Mouse (Mus musculus): ENCODE data around the gene Pln. TPM values are rescaled to one million over a fixed set of nuclear protein-coding genes. Genes with fewer than 3 reads are reported as not detected.

Gene Pln
- polyA plus RNA-seq, 1 experiment from 2014 or later = 1.7 TPM

DNA sequence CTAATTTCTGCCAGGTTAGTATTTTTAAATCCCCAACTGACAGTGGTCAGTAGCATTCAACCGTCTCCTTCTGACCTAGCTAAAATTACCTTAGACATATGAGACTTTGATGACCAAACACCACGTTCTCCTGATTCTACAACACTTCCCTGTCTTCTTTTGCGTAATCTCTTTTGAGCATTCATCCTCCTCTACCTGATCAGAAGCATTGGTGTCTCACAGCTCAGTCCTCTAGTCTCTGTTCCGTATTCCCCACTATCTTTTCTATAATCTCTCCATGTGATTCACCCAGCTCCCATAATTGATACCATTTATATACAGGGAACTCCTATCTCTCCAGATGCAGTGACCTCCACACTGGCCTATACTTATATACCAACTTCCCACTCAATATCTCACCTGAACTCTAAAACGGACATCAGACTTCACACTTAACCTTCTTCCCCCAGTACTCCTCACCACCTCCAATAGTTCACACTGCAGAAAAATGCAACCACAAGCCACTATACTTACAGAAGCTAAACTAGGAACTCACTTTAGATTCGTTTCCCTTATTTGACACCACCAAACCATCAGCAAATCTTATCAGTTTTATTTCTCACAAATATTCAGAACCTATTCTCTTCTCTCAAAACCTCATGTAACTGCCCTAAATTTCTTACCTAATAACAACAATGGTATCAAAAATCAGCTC lies 36.6 kb downstream of the Pln start:
- Histone ChIP-seq H3K4me1 (replicated peaks) (peaks cover 26% of the 10 kb centered on the region), H3K4me2 (no peak overlapping the region), H3K4me3 (no peak overlapping the region), H3K27me3 (no peaks in the 10 kb centered on the region), H3K9ac (no peak overlapping the region), H3K36me3 (0 out of 2 replicates have a peak, but pooled peaks cover 8% of the 10 kb centered on the region), H3K9me3 (peaks cover 18% of the 10 kb centered on the region), H3K27ac (replicated peaks) (no peak overlapping the region)
- 91% methylated on average over 6 of the region's 6 CpGs for WGBS
- no peak for ATAC-seq (ENCODE audit: low read depth)

DNA sequence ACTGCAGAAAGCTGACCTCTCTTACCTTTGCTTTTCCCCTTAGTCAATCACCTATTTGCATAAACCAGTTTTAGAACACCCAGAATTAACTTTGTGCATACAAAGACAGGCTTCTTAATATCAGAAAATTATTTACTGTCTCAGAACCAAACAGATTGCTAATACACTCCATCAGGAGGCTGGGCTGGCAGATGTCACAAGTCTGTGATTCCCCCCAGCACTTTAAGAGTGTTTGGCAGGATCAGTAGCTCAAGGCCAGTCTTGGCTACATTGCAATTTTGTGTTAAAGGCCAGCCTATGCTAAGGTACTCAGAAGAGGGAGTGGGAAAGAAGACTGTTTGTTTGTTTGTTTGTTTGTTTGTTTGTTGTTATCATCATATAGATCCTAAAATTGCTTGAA lies 39.6 kb downstream of the Pln start:
- no peaks in the 10 kb centered on the region for H3K36me3 ChIP-seq
- peaks cover 33% of the 10 kb centered on the region for H3K4me1 ChIP-seq (replicated peaks)
- H3K27ac ChIP-seq (replicated peaks) = 0 out of 2 replicates have a peak overlapping the region, but pooled peaks have one; percentile 38
- ATAC-seq (ENCODE audit: low read depth) = no peak
- no peaks in the 10 kb centered on the region for H3K27me3 ChIP-seq
- peak overlapping the region; percentile 35 for H3K9ac ChIP-seq
- no peak overlapping the region; the same call in 1 of the 2 replicates for H3K4me3 ChIP-seq
- H3K9me3 ChIP-seq = peaks cover 14% of the 10 kb centered on the region
- peak overlapping the region; percentile 38 for H3K4me2 ChIP-seq

DNA sequence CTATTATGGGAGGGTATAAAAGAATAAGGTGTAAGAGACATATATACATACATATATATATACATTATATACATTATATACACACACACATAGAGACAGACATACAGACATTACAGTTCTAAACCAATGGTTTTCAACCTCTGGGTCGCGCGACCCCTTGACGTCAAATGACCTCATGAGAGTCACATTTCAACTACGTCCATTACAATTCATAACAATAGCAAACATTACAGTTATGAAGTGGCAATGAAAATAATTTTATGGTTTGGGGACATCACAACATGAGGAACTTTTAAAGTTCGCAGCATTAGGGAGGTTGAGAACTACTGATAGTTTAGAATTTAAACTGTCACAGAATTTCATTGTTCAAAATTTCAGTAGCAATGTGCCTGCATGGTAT lies 40.8 kb downstream of the Pln start:
- Histone ChIP-seq H3K9ac (peak overlapping the region; percentile 99; the same call in 1 of the 2 replicates), H3K36me3 (no peaks in the 10 kb centered on the region)

DNA sequence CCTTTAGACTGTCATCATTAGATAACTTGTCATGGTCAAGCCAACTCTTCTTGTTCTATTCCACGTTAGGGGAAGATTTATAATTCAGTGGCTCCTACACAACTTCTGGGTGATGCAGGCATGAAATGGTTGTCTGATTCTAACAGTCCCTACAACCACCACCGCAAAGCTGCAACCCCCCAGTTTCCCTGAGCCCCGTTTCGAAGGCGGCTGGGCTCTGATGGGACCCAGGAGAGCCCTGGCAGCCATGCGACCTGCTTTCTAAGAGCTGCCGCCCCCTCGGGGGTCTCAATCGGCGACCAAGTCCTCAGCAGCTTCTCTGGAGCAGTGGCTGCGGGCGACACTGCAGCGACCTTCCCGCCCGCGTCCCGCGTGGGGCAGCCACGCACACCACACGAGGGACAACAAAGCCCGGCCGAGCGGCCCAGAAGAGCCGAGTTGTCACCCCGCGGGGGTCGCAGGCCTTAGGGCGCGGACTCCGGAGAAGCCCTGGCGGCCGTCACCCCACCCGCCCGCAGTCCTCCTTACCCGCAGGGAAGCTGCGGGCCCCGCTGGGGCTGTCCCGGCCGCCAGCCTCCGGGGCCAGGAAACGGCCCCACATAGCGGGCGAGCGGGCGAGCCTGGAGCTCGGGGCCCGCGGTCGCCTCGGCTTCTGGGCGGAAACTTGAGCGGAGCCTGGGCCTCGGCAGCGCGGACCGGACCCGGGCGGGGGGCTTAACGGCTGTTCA lies 41.7 kb downstream of the Pln start:
- ATAC-seq (ENCODE audit: low read depth) = peak; percentile 85
- H3K9ac ChIP-seq = peak overlapping the region; percentile 99
- H3K4me3 ChIP-seq = peak overlapping the region; percentile 92
- H3K36me3 ChIP-seq = no peaks in the 10 kb centered on the region
- no peaks in the 10 kb centered on the region for H3K27me3 ChIP-seq
- H3K27ac ChIP-seq (replicated peaks) = peak overlapping the region; percentile 98
- H3K9me3 ChIP-seq = no peaks in the 10 kb centered on the region
- peak overlapping the region; percentile 66 for H3K4me2 ChIP-seq
- peaks cover 33% of the 10 kb centered on the region for H3K4me1 ChIP-seq (replicated peaks)
- WGBS = under 1% methylated on average over 59 of the region's 59 CpGs

More for the DNA sequence above, 40.8 kb downstream of the Pln start:
- Histone ChIP-seq H3K27me3 (no peaks in the 10 kb centered on the region), H3K9me3 (peaks cover 4% of the 10 kb centered on the region; the same call in 1 of the 2 replicates), H3K27ac (replicated peaks) (no peak overlapping the region), H3K4me1 (replicated peaks) (peaks cover 33% of the 10 kb centered on the region), H3K4me3 (peak overlapping the region; percentile 92), H3K4me2 (peak overlapping the region; percentile 66)
- no peak for ATAC-seq (ENCODE audit: low read depth)
- WGBS = 76% methylated on average over 6 of the region's 6 CpGs

DNA sequence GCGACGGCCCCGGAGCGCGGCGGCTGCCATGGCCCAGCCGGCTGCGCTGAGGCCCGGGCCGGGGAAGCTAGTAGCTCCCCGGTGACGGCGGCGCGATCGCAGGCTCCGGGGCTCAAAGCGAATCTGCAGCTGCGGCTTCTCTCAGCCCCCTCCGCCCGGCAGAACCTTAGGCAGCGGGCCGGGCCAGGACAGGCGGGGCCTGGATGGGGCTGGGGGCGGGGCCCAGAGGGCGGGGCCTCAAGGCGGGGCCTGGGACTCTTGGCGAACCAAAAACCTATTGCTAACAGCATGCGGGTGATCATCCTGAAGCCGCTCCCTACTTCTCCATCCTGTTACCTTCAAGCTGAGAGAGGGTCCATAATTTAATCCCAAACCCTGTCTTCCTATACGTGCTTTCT lies 42.2 kb downstream of the Pln start, which contains the start of gene Cep85l:
Cep85l (minus strand) TSS at position 239 of the 398 bp plus-strand sequence.
- peak within 1 kb of the TSS; percentile 66 for H3K4me2 ChIP-seq
- H3K4me1 ChIP-seq (replicated peaks) = peaks cover 33% of the 10 kb centered on the region
- peak within 1 kb of the TSS; percentile 99 for H3K9ac ChIP-seq
- WGBS = under 1% methylated on average over 31 of the region's 31 CpGs
- H3K4me3 ChIP-seq = peak within 1 kb of the TSS; percentile 92
- peak; percentile 99 for ATAC-seq (ENCODE audit: low read depth)
- H3K27ac ChIP-seq (replicated peaks) = peak within 1 kb of the TSS; percentile 98
- no peaks in the 10 kb centered on the region for H3K27me3 ChIP-seq
- no peaks in the 10 kb centered on the region for H3K36me3 ChIP-seq
- H3K9me3 ChIP-seq = no peaks in the 10 kb centered on the region

DNA sequence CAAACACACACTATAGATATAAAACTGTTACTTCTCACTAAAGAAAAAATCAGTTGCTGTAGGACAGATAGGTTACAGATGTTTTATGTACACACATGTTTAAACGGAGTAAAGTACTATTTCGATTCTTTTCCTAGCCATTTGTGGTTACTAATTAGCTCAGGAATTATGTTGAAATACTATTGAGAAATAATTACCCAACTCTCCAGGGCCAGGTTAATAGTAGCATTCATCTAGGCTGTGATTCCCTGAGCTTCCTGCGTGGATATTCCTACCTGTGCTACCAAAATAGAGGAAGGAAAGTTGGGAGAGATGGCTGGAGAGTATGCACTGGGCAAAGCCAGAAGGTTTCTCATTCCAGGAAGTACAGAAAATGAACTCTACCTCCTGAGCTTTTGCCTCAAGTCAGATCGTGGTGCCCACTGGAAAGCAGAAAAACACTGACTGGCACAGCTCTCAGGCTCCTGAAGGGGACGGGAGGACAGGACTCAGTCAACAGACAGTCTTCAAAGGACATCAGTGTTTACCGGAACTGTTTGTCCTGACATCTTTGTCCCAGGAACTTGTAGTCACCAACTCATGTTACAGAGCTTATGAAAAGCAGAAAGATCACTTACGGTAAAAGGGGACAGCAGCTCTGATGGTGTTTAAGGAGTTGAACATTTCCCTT lies 45.4 kb downstream of the Pln start:
- no peak for ATAC-seq (ENCODE audit: low read depth)
- Histone ChIP-seq H3K4me3 (no peak overlapping the region), H3K4me2 (no peak overlapping the region), H3K9me3 (no peaks in the 10 kb centered on the region), H3K27me3 (no peaks in the 10 kb centered on the region), H3K27ac (replicated peaks) (no peak overlapping the region), H3K9ac (no peak overlapping the region), H3K4me1 (replicated peaks) (peaks cover 17% of the 10 kb centered on the region), H3K36me3 (no peaks in the 10 kb centered on the region)
- WGBS = 75% methylated on average over 7 of the region's 7 CpGs

DNA sequence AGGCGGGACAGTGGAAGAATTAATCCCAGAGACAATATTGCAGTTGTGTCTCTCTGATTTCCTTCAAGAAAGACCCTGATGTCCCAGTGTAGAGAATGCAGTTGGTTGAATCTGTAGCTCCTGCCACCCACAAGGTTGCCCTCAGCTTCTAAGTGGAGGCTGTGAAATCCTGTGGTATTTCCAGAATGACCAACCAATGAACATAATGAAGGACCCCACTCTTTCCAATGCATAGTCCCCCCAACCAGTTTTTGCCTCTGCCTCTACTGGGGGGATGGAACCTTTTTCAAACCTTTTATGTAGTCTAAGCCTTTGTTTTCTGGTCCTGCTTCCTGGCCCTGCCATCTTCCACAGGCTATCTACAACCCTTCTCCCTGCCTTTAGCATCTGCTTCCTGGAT lies 47.4 kb downstream of the Pln start:
- no peak overlapping the region for H3K27ac ChIP-seq (replicated peaks)
- no peaks in the 10 kb centered on the region for H3K9me3 ChIP-seq
- H3K4me3 ChIP-seq = no peak overlapping the region
- 86% methylated on average over 1 of the region's 1 CpGs for WGBS
- H3K27me3 ChIP-seq = no peaks in the 10 kb centered on the region
- no peaks in the 10 kb centered on the region for H3K36me3 ChIP-seq
- no peak overlapping the region for H3K9ac ChIP-seq
- ATAC-seq (ENCODE audit: low read depth) = no peak
- no peak overlapping the region for H3K4me2 ChIP-seq
- peaks cover 6% of the 10 kb centered on the region; the same call in 1 of the 2 replicates for H3K4me1 ChIP-seq (replicated peaks)

DNA sequence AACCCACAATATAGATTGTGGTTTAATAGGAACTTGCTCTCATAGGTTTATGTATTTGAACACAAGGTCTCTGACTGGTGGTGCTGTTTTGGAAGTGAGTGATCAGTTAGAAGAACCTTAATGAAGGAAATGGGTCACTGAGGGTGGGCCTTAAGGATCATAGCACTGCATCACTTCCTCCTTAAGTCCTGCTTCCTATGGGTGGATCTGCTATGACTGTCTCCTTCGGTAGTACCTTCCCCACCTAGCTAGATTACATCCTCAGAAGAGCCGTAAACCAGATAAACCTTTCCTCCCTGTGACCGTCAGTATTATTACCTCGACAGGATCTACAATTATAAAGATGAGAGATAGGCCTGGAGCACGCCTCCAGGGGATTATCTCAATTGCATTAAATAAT lies 48.0 kb downstream of the Pln start:
- Histone ChIP-seq H3K9me3 (no peaks in the 10 kb centered on the region), H3K4me1 (replicated peaks) (peaks cover under 1% of the 10 kb centered on the region; the same call in 1 of the 2 replicates), H3K27me3 (no peaks in the 10 kb centered on the region), H3K9ac (no peak overlapping the region), H3K36me3 (no peaks in the 10 kb centered on the region), H3K4me2 (no peak overlapping the region), H3K4me3 (no peak overlapping the region), H3K27ac (replicated peaks) (no peak overlapping the region)
- WGBS = 71% methylated on average over 5 of the region's 5 CpGs
- ATAC-seq (ENCODE audit: low read depth) = no peak

DNA sequence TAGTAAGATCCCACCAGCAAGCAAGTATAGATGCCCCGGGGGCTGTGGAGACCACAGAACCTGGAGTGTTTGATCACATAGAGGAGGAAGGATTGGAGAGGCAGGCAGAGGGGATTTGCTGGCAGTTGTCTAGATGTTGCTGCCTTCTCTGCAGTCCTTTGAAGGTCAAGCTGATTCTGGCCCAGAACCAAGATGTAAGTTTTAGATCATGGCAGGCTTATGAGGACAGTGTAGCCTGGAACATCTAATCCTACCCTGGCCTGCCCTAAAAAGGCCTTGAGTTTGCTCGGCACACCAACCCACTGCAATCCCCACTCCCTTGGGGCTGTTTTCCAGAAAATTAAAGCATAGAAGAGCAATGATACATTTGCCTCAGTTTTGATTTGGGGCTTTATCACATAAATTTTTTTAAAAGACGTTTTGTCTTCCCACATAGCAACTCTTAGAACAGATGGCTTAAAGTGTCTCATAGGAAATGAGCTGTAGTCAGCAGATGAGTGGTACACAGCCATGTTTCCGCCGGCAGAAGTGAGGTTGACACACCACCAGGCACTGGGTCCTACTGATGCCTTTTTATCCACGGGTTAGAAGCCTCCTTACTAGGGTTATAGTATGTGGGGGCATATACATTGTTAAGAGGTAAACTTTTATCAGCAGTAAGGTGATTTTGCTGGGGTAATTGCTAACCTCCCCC lies 50.9 kb downstream of the Pln start:
- H3K9me3 ChIP-seq = no peaks in the 10 kb centered on the region
- H3K9ac ChIP-seq = no peak overlapping the region
- 74% methylated on average over 6 of the region's 6 CpGs for WGBS
- H3K27ac ChIP-seq (replicated peaks) = no peak overlapping the region
- no peak for ATAC-seq (ENCODE audit: low read depth)
- H3K27me3 ChIP-seq = no peaks in the 10 kb centered on the region
- no peaks in the 10 kb centered on the region for H3K4me1 ChIP-seq (replicated peaks)
- no peak overlapping the region for H3K4me3 ChIP-seq
- no peak overlapping the region for H3K4me2 ChIP-seq
- H3K36me3 ChIP-seq = no peaks in the 10 kb centered on the region

DNA sequence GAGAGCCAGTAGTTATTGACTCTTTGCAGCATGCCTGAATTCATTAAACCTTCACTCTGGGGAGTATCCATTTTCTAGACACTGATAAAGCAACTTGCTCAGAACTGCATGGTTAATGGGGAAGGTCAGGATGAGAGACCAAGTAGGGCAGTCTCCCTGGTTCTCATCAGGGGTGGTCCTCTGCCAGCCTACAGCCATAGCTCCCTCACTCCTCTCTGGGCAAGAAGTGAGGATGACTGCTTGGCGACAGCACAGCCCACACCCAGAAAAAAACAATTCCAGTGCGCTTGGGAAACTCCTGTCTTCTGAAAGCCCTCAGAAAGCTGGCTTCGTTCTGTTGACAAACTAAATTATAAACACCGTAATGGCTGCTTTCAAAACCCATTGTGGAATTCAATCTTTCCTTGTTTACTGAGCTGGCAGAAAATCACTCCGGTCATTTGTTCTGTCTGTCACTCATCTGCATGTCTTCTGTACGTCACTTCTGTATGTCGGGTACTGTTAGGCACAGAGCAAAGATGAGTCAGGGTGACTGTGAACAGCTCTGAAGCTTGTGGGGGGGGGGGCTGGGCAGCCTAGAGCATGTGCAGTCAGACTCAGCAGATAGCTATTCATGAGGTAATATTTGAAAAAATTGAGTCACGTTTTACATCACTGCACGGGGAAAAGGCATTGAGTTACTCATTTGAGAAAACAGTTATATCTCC lies 57.6 kb downstream of the Pln start:
- Histone ChIP-seq H3K9me3 (no peaks in the 10 kb centered on the region), H3K27ac (replicated peaks) (no peak overlapping the region), H3K27me3 (no peaks in the 10 kb centered on the region), H3K36me3 (no peaks in the 10 kb centered on the region), H3K4me3 (no peak overlapping the region), H3K4me2 (no peak overlapping the region), H3K4me1 (replicated peaks) (peaks cover 13% of the 10 kb centered on the region), H3K9ac (no peak overlapping the region)
- ATAC-seq (ENCODE audit: low read depth) = no peak
- 81% methylated on average over 9 of the region's 9 CpGs for WGBS

All from neural tube, embryonic 13.5 days (tissue).